Mouse (Mus musculus): ENCODE data around the gene Pold4. TPM values are rescaled to one million over a fixed set of nuclear protein-coding genes. Genes with fewer than 3 reads are reported as not detected.

Gene Pold4
- total RNA-seq, 2 experiments from 2014 or later: 16.1 to 21.8 TPM

DNA sequence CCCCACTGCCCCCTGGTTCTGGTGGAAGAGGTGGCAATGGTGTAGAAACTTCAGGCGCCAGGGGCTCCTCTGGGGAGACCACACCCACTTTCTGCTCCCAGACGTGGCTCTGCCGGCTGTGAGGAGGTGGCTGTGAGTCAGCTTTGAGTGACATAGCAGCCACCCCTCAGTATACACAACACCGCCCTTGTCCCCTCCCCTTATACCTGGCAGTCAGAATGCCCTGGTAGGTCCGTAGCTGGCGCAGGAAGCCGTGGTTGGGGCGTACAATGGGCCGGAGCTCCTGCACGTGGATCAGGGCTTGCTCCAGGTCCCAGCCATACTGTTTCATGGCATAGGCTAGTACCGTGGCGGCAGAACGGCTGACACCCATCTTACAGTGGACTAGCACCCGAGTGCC is 32.0 kb downstream of the Pold4 start:
- no peak for ATAC-seq (replicated peaks; ENCODE audit: low FRiP score, poor library complexity, severe bottlenecking)

DNA sequence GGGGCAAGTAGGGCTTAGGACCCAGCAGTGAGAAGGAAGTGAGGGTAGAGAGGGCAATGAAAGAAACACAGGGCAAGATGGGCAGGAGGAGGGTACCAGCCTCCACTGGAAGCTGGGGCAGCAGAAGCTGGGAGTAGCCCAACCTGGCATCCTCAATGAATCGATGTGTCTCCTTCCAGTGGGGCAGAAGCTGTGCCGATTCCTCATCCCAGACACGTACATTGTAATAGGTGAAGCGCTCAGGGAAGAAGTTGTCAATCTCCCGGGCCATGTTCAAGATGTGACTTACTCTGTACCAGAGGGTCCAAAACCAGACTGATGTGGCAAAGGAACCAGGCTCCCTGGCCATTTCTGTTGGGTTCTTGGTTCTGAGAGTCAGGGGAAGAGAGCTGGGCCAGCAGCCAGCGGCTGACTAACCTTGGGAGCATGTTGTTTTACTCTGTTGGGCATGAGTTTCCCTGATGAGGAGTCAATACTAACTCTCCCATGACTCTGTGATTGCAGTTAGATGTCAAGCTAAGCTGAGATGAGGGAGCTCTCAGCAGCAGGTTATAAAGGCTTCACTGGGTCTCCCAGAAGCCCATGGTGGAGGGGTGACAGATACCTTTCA is 32.6 kb downstream of the Pold4 start:
- no peak for ATAC-seq (replicated peaks; ENCODE audit: low FRiP score, poor library complexity, severe bottlenecking)

DNA sequence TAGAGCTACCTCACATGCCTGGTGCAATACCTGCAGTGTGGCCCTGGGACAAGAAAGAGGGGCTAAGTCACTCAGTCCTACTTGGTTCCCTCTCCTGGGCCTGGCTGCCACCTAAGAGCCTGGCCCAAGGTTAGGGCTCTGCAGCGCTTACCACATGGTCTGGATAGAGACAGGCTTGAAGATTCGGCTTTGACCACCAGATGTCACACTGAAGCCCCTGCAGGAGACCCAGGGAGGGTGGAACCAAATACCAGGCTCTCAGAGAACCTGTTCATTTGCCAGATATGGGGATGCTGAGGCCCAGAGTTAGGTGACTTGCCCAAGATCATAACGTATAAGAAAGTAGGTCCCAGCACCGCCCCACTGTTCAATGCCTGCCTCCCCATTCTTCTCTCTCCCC is 34.3 kb downstream of the Pold4 start:
- ATAC-seq (replicated peaks; ENCODE audit: low FRiP score, poor library complexity, severe bottlenecking): no peak

DNA sequence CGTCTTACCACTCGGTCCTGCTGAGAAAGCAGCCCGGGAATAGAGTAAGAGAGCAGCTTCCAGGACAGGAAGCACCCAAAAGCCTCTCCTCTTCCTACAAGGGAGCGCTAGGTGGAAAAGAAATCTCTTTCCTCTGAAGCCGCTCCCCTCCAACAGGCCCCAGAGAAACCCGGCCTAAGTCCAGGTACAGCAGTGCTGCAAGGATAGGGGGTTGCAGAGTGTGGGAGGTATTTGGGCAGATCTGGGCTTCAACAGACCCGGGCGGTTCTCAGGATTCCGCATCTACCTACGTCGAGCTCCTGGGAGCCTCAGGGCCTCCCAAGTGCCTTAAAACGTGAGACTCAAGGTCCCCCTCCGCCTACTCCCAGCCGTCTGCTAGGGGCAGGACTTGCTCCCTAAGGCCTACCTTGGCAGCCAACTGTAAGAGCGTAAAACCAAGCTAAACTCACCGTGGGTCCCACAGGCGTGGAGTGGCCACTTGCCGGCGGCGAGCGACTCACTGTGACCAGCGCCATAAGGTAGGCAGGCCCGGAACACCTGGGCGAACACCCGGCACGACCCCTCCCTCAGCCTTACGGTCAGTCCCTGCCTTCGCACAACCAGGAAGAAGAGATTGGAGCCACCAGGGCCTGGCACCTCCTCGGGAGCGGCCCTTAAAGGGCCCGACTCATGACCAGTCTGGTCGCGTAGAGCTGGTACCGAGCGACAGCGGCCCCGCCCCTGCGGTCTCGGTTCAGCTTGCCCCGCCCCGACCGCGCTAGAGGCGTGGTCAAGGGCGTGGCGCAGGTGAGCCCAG is 37.1 kb downstream of the Pold4 start, which contains the start of gene Ssh3:
Ssh3 (minus strand) TSS at position 615 of the 796 bp plus-strand sequence.
- peak; percentile 72 for ATAC-seq (replicated peaks; ENCODE audit: low FRiP score, poor library complexity, severe bottlenecking)

DNA sequence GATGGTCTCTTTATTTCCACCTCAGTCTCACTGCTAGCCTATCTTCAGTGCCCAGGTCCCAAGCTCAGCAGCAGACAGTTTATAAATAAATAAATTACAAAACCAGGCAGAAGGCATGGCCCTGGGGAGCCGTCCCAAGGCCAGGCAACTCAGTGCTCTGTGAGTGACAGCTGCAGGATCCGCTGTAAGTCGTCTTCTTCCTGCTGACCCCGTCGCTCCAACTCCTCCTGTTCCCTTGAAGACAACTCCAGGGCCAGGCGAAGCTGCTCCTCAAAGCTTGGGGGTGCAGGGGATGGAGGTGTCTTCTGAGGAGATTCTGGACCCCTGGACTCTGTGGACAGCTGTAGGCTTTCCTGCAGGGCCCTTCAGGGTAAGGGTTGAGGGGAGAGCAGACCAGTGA is 38.5 kb downstream of the Pold4 start:
- ATAC-seq (replicated peaks; ENCODE audit: low FRiP score, poor library complexity, severe bottlenecking): no peak

DNA sequence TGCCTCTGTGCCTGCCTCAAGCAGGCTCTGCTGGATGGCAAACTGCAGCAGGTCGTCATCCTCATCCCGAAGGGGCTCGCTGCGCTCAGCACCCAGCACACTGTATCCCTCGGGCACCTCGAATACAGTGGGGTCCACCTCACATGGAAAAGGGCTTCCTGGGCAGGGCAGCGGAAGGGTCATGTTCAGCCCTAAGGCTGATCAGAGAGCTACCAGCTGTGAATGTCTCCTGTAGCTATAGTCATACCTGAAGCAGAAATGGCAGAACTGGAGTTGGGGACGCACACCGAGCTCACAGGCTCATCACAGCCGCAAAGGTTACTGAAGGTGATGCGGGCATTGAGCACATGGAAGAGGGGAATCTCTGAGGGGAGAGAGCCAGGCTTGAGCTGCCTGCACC is 39.3 kb downstream of the Pold4 start:
- no peak for ATAC-seq (replicated peaks; ENCODE audit: low FRiP score, poor library complexity, severe bottlenecking)

DNA sequence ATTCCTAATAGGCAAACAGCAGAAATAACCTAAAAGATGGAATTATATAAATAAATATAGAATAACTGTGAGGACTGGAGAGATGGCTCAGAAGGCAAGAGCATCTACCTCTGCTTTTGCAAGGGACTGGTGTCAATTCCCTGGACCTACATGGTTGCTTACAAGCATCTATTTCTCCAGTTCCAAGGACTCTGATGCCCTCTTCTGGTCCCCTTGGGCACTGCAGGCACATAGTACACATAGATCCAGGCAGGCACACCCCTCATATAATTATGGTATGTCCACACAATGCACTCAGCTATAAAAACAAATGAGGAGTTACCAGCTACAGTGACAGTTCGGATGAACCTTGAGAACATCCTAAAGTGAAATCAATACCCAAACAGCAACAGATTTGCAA is 47.8 kb downstream of the Pold4 start:
- no peak for ATAC-seq (replicated peaks; ENCODE audit: low FRiP score, poor library complexity, severe bottlenecking)

DNA sequence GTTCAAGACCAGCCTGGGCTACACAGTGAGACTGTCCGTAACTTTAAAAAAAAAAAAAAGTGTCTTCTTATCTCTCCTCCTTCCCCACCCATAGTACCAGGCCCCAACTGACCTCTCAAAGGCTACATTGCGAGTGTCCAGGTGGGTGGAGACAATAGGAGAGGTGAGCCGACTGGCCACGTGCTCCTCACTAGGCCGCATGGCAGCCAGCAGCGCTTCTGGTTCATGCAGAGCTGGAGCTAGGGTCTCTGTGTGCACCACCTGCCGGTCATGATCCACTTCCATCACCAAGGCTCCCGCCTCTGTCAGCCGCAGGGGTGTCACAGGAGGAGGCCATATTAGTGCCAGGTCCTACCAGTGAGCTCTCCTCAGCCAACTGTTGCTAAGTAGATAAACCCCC is 48.7 kb downstream of the Pold4 start:
- no peak for ATAC-seq (replicated peaks; ENCODE audit: low FRiP score, poor library complexity, severe bottlenecking)

DNA sequence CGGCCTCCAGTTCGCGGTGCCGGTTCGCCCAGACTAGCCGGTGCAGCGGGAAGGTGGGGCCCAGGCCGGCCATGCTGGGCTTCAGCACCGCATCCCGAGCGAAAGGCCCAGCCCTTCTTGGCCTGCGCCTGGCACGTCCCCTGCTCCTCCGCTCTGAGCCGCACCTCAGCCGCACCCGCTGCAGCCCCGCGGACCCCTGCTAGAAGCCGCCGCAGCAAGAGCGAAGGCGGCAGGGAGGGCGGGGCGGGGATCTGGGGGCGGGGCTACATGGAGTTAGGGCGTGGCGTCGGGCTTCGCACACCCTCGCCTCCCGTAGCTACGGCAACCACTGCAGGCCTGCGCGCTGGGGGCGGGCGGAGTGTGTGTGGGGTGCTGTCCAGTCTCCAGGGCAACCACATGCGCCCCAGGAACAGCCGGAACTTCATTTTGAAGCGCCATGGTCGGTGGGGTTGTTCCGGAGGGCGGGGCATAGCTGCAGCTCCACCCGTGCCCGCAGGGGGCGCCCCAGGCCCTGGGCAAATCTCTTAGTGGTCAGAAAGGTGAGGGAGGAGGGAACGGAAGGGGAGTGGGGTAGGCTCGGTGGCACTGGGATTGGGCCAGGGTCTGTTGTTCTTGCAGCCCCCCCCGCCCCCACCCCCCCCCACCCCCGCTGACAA is 51.3 kb downstream of the Pold4 start, which contains the start of gene Ankrd13d:
Ankrd13d (minus strand) TSS at position 240 of the 656 bp plus-strand sequence.
- ATAC-seq (replicated peaks; ENCODE audit: low FRiP score, poor library complexity, severe bottlenecking): peak; percentile 74

Other genes with a start within 250 kb of the Pold4 start
- gene Acy3, start 245.3 kb upstream of the Pold4 start, total RNA-seq (2015; ENCODE audit: low replicate concordance): not detected in 2 replicates
- gene Acy3, start 245.3 kb upstream of the Pold4 start, total RNA-seq (2017; ENCODE audit: low replicate concordance): not detected in 2 replicates
- gene Tbx10, start 239.1 kb upstream of the Pold4 start, total RNA-seq (2015; ENCODE audit: low replicate concordance): not detected in 2 replicates
- gene Tbx10, start 239.1 kb upstream of the Pold4 start, total RNA-seq (2017; ENCODE audit: low replicate concordance): not detected in 2 replicates
- not detected in 2 replicates for gene Nudt8, start 231.3 kb upstream of the Pold4 start, total RNA-seq (2015; ENCODE audit: low replicate concordance)
- 1.4 TPM in 1 of 2 replicates, not detected in the other for gene Nudt8, start 231.3 kb upstream of the Pold4 start, total RNA-seq (2017; ENCODE audit: low replicate concordance)
- gene Gm49405, start 231.3 kb upstream of the Pold4 start, total RNA-seq (2015; ENCODE audit: low replicate concordance): not detected in 2 replicates
- gene Gm49405, start 231.3 kb upstream of the Pold4 start, total RNA-seq (2017; ENCODE audit: low replicate concordance): 0.90 TPM in 1 of 2 replicates, not detected in the other
- 0.42 TPM in 1 of 2 replicates, not detected in the other for gene Doc2g, start 228.6 kb upstream of the Pold4 start, total RNA-seq (2015; ENCODE audit: low replicate concordance)
- gene Doc2g, start 228.6 kb upstream of the Pold4 start, total RNA-seq (2017; ENCODE audit: low replicate concordance): 3.0 TPM in 1 of 2 replicates, not detected in the other
- 77.1 and 96.6 TPM in 2 replicates for gene Ndufv1, start 219.1 kb upstream of the Pold4 start, total RNA-seq (2015; ENCODE audit: low replicate concordance)
- gene Ndufv1, start 219.1 kb upstream of the Pold4 start, total RNA-seq (2017; ENCODE audit: low replicate concordance): 161 and 207 TPM in 2 replicates
- gene Gstp1, start 193.9 kb upstream of the Pold4 start, total RNA-seq (2015; ENCODE audit: low replicate concordance): 115 and 185 TPM in 2 replicates
- gene Gstp1, start 193.9 kb upstream of the Pold4 start, total RNA-seq (2017; ENCODE audit: low replicate concordance): 22.8 and 23.9 TPM in 2 replicates
- gene Gstp2, start 185.9 kb upstream of the Pold4 start, total RNA-seq (2015; ENCODE audit: low replicate concordance): 3.2 TPM in 1 of 2 replicates, not detected in the other
- gene Gstp2, start 185.9 kb upstream of the Pold4 start, total RNA-seq (2017; ENCODE audit: low replicate concordance): 3.2 TPM in 1 of 2 replicates, not detected in the other
- 8.8 and 15.9 TPM in 2 replicates for gene Gstp3, start 172.3 kb upstream of the Pold4 start, total RNA-seq (2015; ENCODE audit: low replicate concordance)
- 16.8 and 19.8 TPM in 2 replicates for gene Gstp3, start 172.3 kb upstream of the Pold4 start, total RNA-seq (2017; ENCODE audit: low replicate concordance)
- gene Cabp2, start 150.3 kb upstream of the Pold4 start, total RNA-seq (2015; ENCODE audit: low replicate concordance): not detected in 2 replicates
- not detected in 2 replicates for gene Cabp2, start 150.3 kb upstream of the Pold4 start, total RNA-seq (2017; ENCODE audit: low replicate concordance)
- 118 and 124 TPM in 2 replicates for gene Cdk2ap2, start 134.7 kb upstream of the Pold4 start, total RNA-seq (2015; ENCODE audit: low replicate concordance)
- gene Cdk2ap2, start 134.7 kb upstream of the Pold4 start, total RNA-seq (2017; ENCODE audit: low replicate concordance): 17.9 and 36.3 TPM in 2 replicates
- 56.6 and 67.1 TPM in 2 replicates for gene Pitpnm1, start 131.9 kb upstream of the Pold4 start, total RNA-seq (2015; ENCODE audit: low replicate concordance)
- 33.9 and 60.9 TPM in 2 replicates for gene Pitpnm1, start 131.9 kb upstream of the Pold4 start, total RNA-seq (2017; ENCODE audit: low replicate concordance)
- gene Aip, start 106.0 kb upstream of the Pold4 start, total RNA-seq (2015; ENCODE audit: low replicate concordance): 33.5 and 72.1 TPM in 2 replicates
- 41.2 and 41.8 TPM in 2 replicates for gene Aip, start 106.0 kb upstream of the Pold4 start, total RNA-seq (2017; ENCODE audit: low replicate concordance)
- gene Gpr152, start 92.1 kb upstream of the Pold4 start, total RNA-seq (2015; ENCODE audit: low replicate concordance): 1.1 TPM in 1 of 2 replicates, not detected in the other
- not detected in 2 replicates for gene Gpr152, start 92.1 kb upstream of the Pold4 start, total RNA-seq (2017; ENCODE audit: low replicate concordance)
- not detected in 2 replicates for gene Cabp4, start 87.9 kb upstream of the Pold4 start, total RNA-seq (2015; ENCODE audit: low replicate concordance)
- not detected in 2 replicates for gene Cabp4, start 87.9 kb upstream of the Pold4 start, total RNA-seq (2017; ENCODE audit: low replicate concordance)
- gene Coro1b, start 83.3 kb upstream of the Pold4 start, total RNA-seq (2015; ENCODE audit: low replicate concordance): 68.3 and 83.3 TPM in 2 replicates
- gene Coro1b, start 83.3 kb upstream of the Pold4 start, total RNA-seq (2017; ENCODE audit: low replicate concordance): 8.5 and 48.9 TPM in 2 replicates
- 66.3 and 73.4 TPM in 2 replicates for gene Ptprcap, start 78.3 kb upstream of the Pold4 start, total RNA-seq (2015; ENCODE audit: low replicate concordance)
- gene Ptprcap, start 78.3 kb upstream of the Pold4 start, total RNA-seq (2017; ENCODE audit: low replicate concordance): 14.4 and 38.8 TPM in 2 replicates
- 39.8 and 52.3 TPM in 2 replicates for gene Rps6kb2, start 68.5 kb upstream of the Pold4 start, total RNA-seq (2015; ENCODE audit: low replicate concordance)
- gene Rps6kb2, start 68.5 kb upstream of the Pold4 start, total RNA-seq (2017; ENCODE audit: low replicate concordance): 21.4 and 34.8 TPM in 2 replicates
- gene Carns1, start 56.4 kb upstream of the Pold4 start, total RNA-seq (2015; ENCODE audit: low replicate concordance): 0.72 and 2.5 TPM in 2 replicates
- gene Carns1, start 56.4 kb upstream of the Pold4 start, total RNA-seq (2017; ENCODE audit: low replicate concordance): 0.13 and 1.5 TPM in 2 replicates
- gene Tbc1d10c, start 40.6 kb upstream of the Pold4 start, total RNA-seq (2015; ENCODE audit: low replicate concordance): 8.0 and 31.0 TPM in 2 replicates
- 6.2 and 14.2 TPM in 2 replicates for gene Tbc1d10c, start 40.6 kb upstream of the Pold4 start, total RNA-seq (2017; ENCODE audit: low replicate concordance)
- gene Ppp1ca, start 39.8 kb upstream of the Pold4 start, total RNA-seq (2015; ENCODE audit: low replicate concordance): 181 and 188 TPM in 2 replicates
- 185 and 268 TPM in 2 replicates for gene Ppp1ca, start 39.8 kb upstream of the Pold4 start, total RNA-seq (2017; ENCODE audit: low replicate concordance)
- gene Rad9a, start 30.2 kb upstream of the Pold4 start, total RNA-seq (2015; ENCODE audit: low replicate concordance): 44.0 and 54.1 TPM in 2 replicates
- 27.5 and 41.6 TPM in 2 replicates for gene Rad9a, start 30.2 kb upstream of the Pold4 start, total RNA-seq (2017; ENCODE audit: low replicate concordance)
- gene Clcf1, start 17.7 kb upstream of the Pold4 start, total RNA-seq (2015; ENCODE audit: low replicate concordance): not detected in 2 replicates
- gene Clcf1, start 17.7 kb upstream of the Pold4 start, total RNA-seq (2017; ENCODE audit: low replicate concordance): 0.15 and 1.2 TPM in 2 replicates
- not detected in 2 replicates for gene AC109138.7, start 17.5 kb upstream of the Pold4 start, total RNA-seq (2015; ENCODE audit: low replicate concordance)
- not detected in 2 replicates for gene AC109138.7, start 17.5 kb upstream of the Pold4 start, total RNA-seq (2017; ENCODE audit: low replicate concordance)
- gene Ssh3, start 37.3 kb downstream of the Pold4 start, total RNA-seq (2015; ENCODE audit: low replicate concordance): 2.2 and 16.8 TPM in 2 replicates
- gene Ssh3, start 37.3 kb downstream of the Pold4 start, total RNA-seq (2017; ENCODE audit: low replicate concordance): 0.90 and 5.2 TPM in 2 replicates
- 0.72 and 1.3 TPM in 2 replicates for gene Ankrd13d, start 51.2 kb downstream of the Pold4 start, total RNA-seq (2015; ENCODE audit: low replicate concordance)
- gene Ankrd13d, start 51.2 kb downstream of the Pold4 start, total RNA-seq (2017; ENCODE audit: low replicate concordance): 0.39 TPM in 1 of 2 replicates, not detected in the other
- gene Grk2, start 74.3 kb downstream of the Pold4 start, total RNA-seq (2015; ENCODE audit: low replicate concordance): 71.3 and 72.8 TPM in 2 replicates
- 40.5 and 47.1 TPM in 2 replicates for gene Grk2, start 74.3 kb downstream of the Pold4 start, total RNA-seq (2017; ENCODE audit: low replicate concordance)
- gene Kdm2a, start 166.4 kb downstream of the Pold4 start, total RNA-seq (2015; ENCODE audit: low replicate concordance): 40.7 and 74.2 TPM in 2 replicates
- gene Kdm2a, start 166.4 kb downstream of the Pold4 start, total RNA-seq (2017; ENCODE audit: low replicate concordance): 79.4 and 114 TPM in 2 replicates
- not detected in 2 replicates for gene Rhod, start 207.5 kb downstream of the Pold4 start, total RNA-seq (2015; ENCODE audit: low replicate concordance)
- gene Rhod, start 207.5 kb downstream of the Pold4 start, total RNA-seq (2017; ENCODE audit: low replicate concordance): not detected in 2 replicates
- gene Syt12, start 245.5 kb downstream of the Pold4 start, total RNA-seq (2015; ENCODE audit: low replicate concordance): not detected in 2 replicates
- gene Syt12, start 245.5 kb downstream of the Pold4 start, total RNA-seq (2017; ENCODE audit: low replicate concordance): not detected in 2 replicates